31 mouse cellular contexts compared by ENCODE assay signal in genomic region chr7:73269626-73270025, GRCm38 (mm10).
DNase-seq lines count a peak whose midpoint lies in the region; ATAC-seq and TF ChIP-seq lines count a peak whose summit lies in the region.
"Had no signal": no experiment of that assay in that cellular context is flagged by ENCODE, and none has a peak within 500 bp of the region (broad histone marks: within the 10 kb centered on the region; RNA-seq: fewer than 3 reads in every experiment).

No protein-coding gene starts in this region.

- 0 out of 2 replicates have a peak, but pooled peaks have one; percentile 10 for TF ChIP-seq CTCF in intestine, postnatal 0 days (IDR thresholded peaks at IDR 0.05; ENCODE audit: low read depth)
- TF ChIP-seq CTCF in stomach, postnatal 0 days (IDR thresholded peaks at IDR 0.05; ENCODE audit: low read depth): peak; percentile 32; the same call in 1 of the 2 replicates

- no peaks in the 10 kb centered on the region for H3K36me3 ChIP-seq in intestine, postnatal 0 days (ENCODE audit: control insufficient read depth, insufficient read depth)
- H3K36me3 ChIP-seq in intestine, embryonic 16.5 days (ENCODE audit: control insufficient read depth, insufficient read depth, low read length): no peaks in the 10 kb centered on the region
- H3K36me3 ChIP-seq in stomach, postnatal 0 days (ENCODE audit: control insufficient read depth, insufficient read depth, low read length): no peaks in the 10 kb centered on the region
- H3K36me3 ChIP-seq: embryonic facial prominence, embryonic 10.5 days; embryonic facial prominence, embryonic 13.5 days; forebrain, embryonic 12.5 days; forebrain, embryonic 15.5 days; heart, embryonic 15.5 days; hindbrain, embryonic 10.5 days; hindbrain, embryonic 13.5 days; intestine, embryonic 15.5 days had no signal

- no peak overlapping the region for H3K9ac ChIP-seq in intestine, postnatal 0 days (ENCODE audit: low read depth, low read length)
- H3K9ac ChIP-seq in intestine, embryonic 16.5 days (ENCODE audit: low read depth, low read length): no peak overlapping the region
- no peak overlapping the region for H3K9ac ChIP-seq in stomach, postnatal 0 days (ENCODE audit: low read length)
- H3K9ac ChIP-seq: embryonic facial prominence, embryonic 13.5 days; forebrain, embryonic 12.5 days; forebrain, embryonic 15.5 days; heart, embryonic 15.5 days; hindbrain, embryonic 13.5 days; intestine, embryonic 15.5 days had no signal

- H3K27ac ChIP-seq in intestine, postnatal 0 days (ENCODE audit: low read depth, low read length): no peak overlapping the region
- H3K27ac ChIP-seq in intestine, embryonic 16.5 days (ENCODE audit: low read length): no peak overlapping the region
- no peak overlapping the region for H3K27ac ChIP-seq in stomach, postnatal 0 days (replicated peaks)
- H3K27ac ChIP-seq: embryonic facial prominence, embryonic 10.5 days; embryonic facial prominence, embryonic 13.5 days; forebrain, embryonic 12.5 days; forebrain, embryonic 15.5 days; heart, embryonic 15.5 days; hindbrain, embryonic 10.5 days; hindbrain, embryonic 13.5 days; intestine, embryonic 15.5 days had no signal

- peak; percentile 59 for DNase-seq in NIH3T3 (ENCODE audit: low read depth)
- peak; percentile 36 for DNase-seq in fibroblast of lung, adult 2 months (ENCODE audit: low read depth)
- DNase-seq in stomach, postnatal 0 days (ENCODE audit: low spot score): no peak
- no peak for DNase-seq in ovary, postnatal 10 days (ENCODE audit: low spot score)
- DNase-seq in right cerebral cortex, adult 2 months (ENCODE audit: low spot score in 2 of 2): no peak
- DNase-seq: adrenal gland, adult 8-10 months; adrenal gland, postnatal 25 days; cerebellum, adult 11-12 months; cerebellum, adult 8-10 months; cerebellum, postnatal 10 days; cerebellum, postnatal 36 days; embryo, embryonic 11 days; gastrocnemius, postnatal 14 days; heart, postnatal 10 days; heart, postnatal 36 days; kidney, adult 2 months had no signal

- H3K4me3 ChIP-seq in intestine, postnatal 0 days (ENCODE audit: low read depth, low read length): no peak overlapping the region
- H3K4me3 ChIP-seq in intestine, embryonic 16.5 days (ENCODE audit: low read length): no peak overlapping the region
- H3K4me3 ChIP-seq in stomach, postnatal 0 days (ENCODE audit: low read depth, low read length): no peak overlapping the region
- H3K4me3 ChIP-seq: embryonic facial prominence, embryonic 10.5 days; embryonic facial prominence, embryonic 13.5 days; erythroblast, embryonic 14.5 days; forebrain, embryonic 12.5 days; forebrain, embryonic 15.5 days; heart, embryonic 15.5 days; hindbrain, embryonic 10.5 days; hindbrain, embryonic 13.5 days; intestine, embryonic 15.5 days had no signal

- WGBS in intestine, postnatal 0 days: 82% methylated on average over 3 of the region's 3 CpGs
- 82% methylated on average over 3 of the region's 3 CpGs for WGBS in intestine, embryonic 16.5 days
- WGBS in stomach, postnatal 0 days: 73% methylated on average over 3 of the region's 3 CpGs

- H3K9me3 ChIP-seq in intestine, postnatal 0 days (ENCODE audit: control insufficient read depth): no peaks in the 10 kb centered on the region
- H3K9me3 ChIP-seq in intestine, embryonic 16.5 days (ENCODE audit: control insufficient read depth, low read length): no peaks in the 10 kb centered on the region
- no peaks in the 10 kb centered on the region for H3K9me3 ChIP-seq in stomach, postnatal 0 days (ENCODE audit: control insufficient read depth, low read length)
- H3K9me3 ChIP-seq: embryonic facial prominence, embryonic 10.5 days; embryonic facial prominence, embryonic 13.5 days; forebrain, embryonic 12.5 days; forebrain, embryonic 15.5 days; heart, embryonic 15.5 days; hindbrain, embryonic 13.5 days; intestine, embryonic 15.5 days had no signal

- H3K4me1 ChIP-seq in intestine, postnatal 0 days (replicated peaks; ENCODE audit: control insufficient read depth, insufficient read depth, low read length): no peaks in the 10 kb centered on the region
- no peaks in the 10 kb centered on the region for H3K4me1 ChIP-seq in intestine, embryonic 16.5 days (ENCODE audit: control insufficient read depth, insufficient read depth, low read length)
- H3K4me1 ChIP-seq in stomach, postnatal 0 days (replicated peaks; ENCODE audit: control insufficient read depth, insufficient read depth): no peaks in the 10 kb centered on the region
- H3K4me1 ChIP-seq: forebrain, embryonic 15.5 days; heart, embryonic 15.5 days; hindbrain, embryonic 10.5 days; hindbrain, embryonic 13.5 days; intestine, embryonic 15.5 days had no signal

- no peak for TF ChIP-seq EP300 in stomach, postnatal 0 days (optimal IDR thresholded peaks at IDR 0.05)

- ATAC-seq in intestine, postnatal 0 days: no peak
- ATAC-seq in intestine, embryonic 16.5 days: no peak
- ATAC-seq in stomach, postnatal 0 days (ENCODE audit: low FRiP score, low TSS enrichment): no peak
- no peak for ATAC-seq in megakaryocyte, adult 5-6 weeks (ENCODE audit: poor library complexity, severe bottlenecking)
- ATAC-seq: CD4-positive, CD25-positive, alpha-beta regulatory T cell, adult 4 months; forebrain, embryonic 15.5 days; hindbrain, embryonic 16.5 days; intestine, embryonic 15.5 days had no signal

- H3K27me3 ChIP-seq in intestine, postnatal 0 days (replicated peaks; ENCODE audit: control insufficient read depth, insufficient read depth, low read length): no peaks in the 10 kb centered on the region
- no peaks in the 10 kb centered on the region for H3K27me3 ChIP-seq in intestine, embryonic 16.5 days (replicated peaks; ENCODE audit: control insufficient read depth, insufficient read depth, low read length)
- H3K27me3 ChIP-seq in stomach, postnatal 0 days (ENCODE audit: control insufficient read depth, insufficient read depth, low read length): no peaks in the 10 kb centered on the region
- H3K27me3 ChIP-seq: forebrain, embryonic 12.5 days; forebrain, embryonic 15.5 days; heart, embryonic 15.5 days; hindbrain, embryonic 13.5 days; intestine, embryonic 15.5 days had no signal

- no peak overlapping the region for H3K4me2 ChIP-seq in intestine, postnatal 0 days (replicated peaks; ENCODE audit: low read depth)
- H3K4me2 ChIP-seq in intestine, embryonic 16.5 days (ENCODE audit: low read depth, low read length): no peak overlapping the region
- H3K4me2 ChIP-seq in stomach, postnatal 0 days (replicated peaks; ENCODE audit: low read depth): no peak overlapping the region
- H3K4me2 ChIP-seq: embryonic facial prominence, embryonic 13.5 days; forebrain, embryonic 12.5 days; forebrain, embryonic 15.5 days; heart, embryonic 11.5 days; heart, embryonic 15.5 days; hindbrain, embryonic 13.5 days; intestine, embryonic 15.5 days had no signal

Comparison
In these comparisons a context has a peak if more than half of its experiments do, and no peak if none do; other contexts are left out.
1. DNase-seq: peak in NIH3T3 (single experiment) and fibroblast of lung, adult 2 months (single experiment); none in stomach, postnatal 0 days (single experiment), ovary, postnatal 10 days (single experiment) and right cerebral cortex, adult 2 months (0 of 2).